Mouse (Mus musculus) heart, adult 2 months (tissue): ENCODE data around the gene Pyroxd1.

ENCODE experiments used
- CTCF ChIP-seq: fragments of 200-600 bp; IDR thresholded peaks from 2 replicates; pipeline ENCODE4 v1.8.1; 2022; ENCODE audit warnings: antibody characterized with exemption, mild to moderate bottlenecking, moderate library complexity
- EP300 ChIP-seq: fragments of 200-500 bp; IDR thresholded peaks from 2 replicates; pipeline ENCODE4 v1.6.1; 2011; ENCODE audit warnings: low read depth, low read length, control low read depth; ENCODE audit not compliant: insufficient read depth
- POLR2A ChIP-seq: fragments of 200-500 bp; IDR thresholded peaks from 2 replicates; pipeline ENCODE4 v1.6.1; 2011; ENCODE audit warnings: mild to moderate bottlenecking, low read depth, low read length, control low read depth; ENCODE audit not compliant: insufficient read depth

DNA sequence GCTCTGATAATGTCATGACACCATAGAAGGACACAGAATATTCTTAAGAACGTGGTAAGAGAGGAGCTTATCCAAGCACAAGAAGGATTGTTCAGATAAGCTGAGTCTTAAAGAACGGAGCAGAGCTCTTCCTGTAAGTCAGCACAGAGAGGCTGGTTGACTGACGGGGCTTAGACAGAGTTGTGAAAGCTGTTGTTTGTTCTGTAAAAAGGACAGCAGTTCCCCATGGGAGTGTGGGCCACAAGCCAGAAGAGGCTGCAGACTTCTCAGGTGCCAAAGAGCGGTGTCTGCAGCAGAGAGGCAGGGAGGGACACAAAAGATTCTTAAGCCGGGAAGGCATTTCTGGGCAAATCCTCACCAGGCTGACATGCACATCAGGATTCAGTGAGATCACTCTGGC lies 49.2 kb downstream of the Pyroxd1 start:
- no peak for TF ChIP-seq POLR2A
- no peak for TF ChIP-seq CTCF
- no peak for TF ChIP-seq EP300
